Mouse (Mus musculus): ENCODE results near the gene Nes.

- TF ChIP-seq CTCF (IDR thresholded peaks at IDR 0.05; ENCODE audit: low read depth, low read length) (no peak), POLR2A (IDR thresholded peaks at IDR 0.05; ENCODE audit: borderline replicate concordance, low read depth, low read length) (no peak)
These were observed 1.4 kb downstream of the Nes start for GRCm38 (mm10) chr3:87972203-87972664.

All from bone marrow macrophage, adult 2 months (primary cell).